Mouse (Mus musculus) heart, embryonic 14.5 days (tissue): ENCODE measurements around the gene Rad51b. TPM values are rescaled to one million over a fixed set of nuclear protein-coding genes. Genes with fewer than 3 reads are reported as not detected.

Experiments used
- ATAC-seq: fragments of 200-750 bp; cut with Nextera tagmentation; 2 replicates; pipeline ENCODE4 v1.8.0; 2017; ENCODE audit warnings: low read depth, moderate TSS enrichment; ENCODE audit not compliant: insufficient number of reproducible peaks, insufficient read depth, low FRiP score
- H3K27ac ChIP-seq, 2 experiments: fragments of 200-500 bp in 1 of 2; fragments of 300-500 bp in 1 of 2; sonication (generic) in 1 of 2; replicated peaks in 1 of 2; 2 replicates each; pipeline ENCODE4 v1.5.1; 2012 to 2014; ENCODE audit warnings: low read depth in 2 of 2, low read length in 2 of 2, control low read depth in 1 of 2, mild to moderate bottlenecking in 1 of 2, mixed read lengths in 1 of 2; ENCODE audit not compliant: control insufficient read depth in 1 of 2, insufficient read depth in 1 of 2
- H3K27me3 ChIP-seq: fragments of 300-500 bp; sonication (generic); 2 replicates; pipeline ENCODE4 v1.6.1; 2014; ENCODE audit warnings: mild to moderate bottlenecking, low read length, control low read depth; ENCODE audit not compliant: control insufficient read depth, insufficient read depth
- H3K36me3 ChIP-seq: fragments of 300-500 bp; sonication (generic); 2 replicates; pipeline ENCODE4 v1.6.1; 2014; ENCODE audit warnings: mild to moderate bottlenecking, control low read depth, low read length, mixed read lengths; ENCODE audit not compliant: control insufficient read depth, insufficient read depth
- H3K4me1 ChIP-seq, 2 experiments: fragments of 200-500 bp in 1 of 2; fragments of 300-500 bp in 1 of 2; sonication (generic) in 1 of 2; 2 replicates each; pipeline ENCODE4 v1.6.1; 2012 to 2014; ENCODE audit warnings: low read length in 2 of 2, control low read depth in 1 of 2, mixed read lengths in 1 of 2; ENCODE audit not compliant: control insufficient read depth in 2 of 2, insufficient read depth in 2 of 2
- H3K4me2 ChIP-seq: fragments of 300-500 bp; sonication (generic); 2 replicates; pipeline ENCODE4 v1.6.1; 2014; ENCODE audit warnings: mild to moderate bottlenecking, low read length
- H3K4me3 ChIP-seq, 2 experiments: fragments of 200-500 bp in 1 of 2; fragments of 300-500 bp in 1 of 2; sonication (generic) in 1 of 2; 2 replicates each; pipeline ENCODE4 v1.5.1; 2012 to 2014; ENCODE audit warnings: low read length in 2 of 2, mild to moderate bottlenecking in 2 of 2, control low read depth in 1 of 2, low read depth in 1 of 2, moderate library complexity in 1 of 2; ENCODE audit not compliant: control insufficient read depth in 1 of 2, insufficient read depth in 1 of 2
- H3K9ac ChIP-seq: fragments of 300-500 bp; sonication (generic); 2 replicates; pipeline ENCODE4 v1.6.1; 2014; ENCODE audit warnings: mild to moderate bottlenecking, low read length
- H3K9me3 ChIP-seq: fragments of 300-500 bp; sonication (generic); 2 replicates; pipeline ENCODE4 v1.6.1; 2016; ENCODE audit warnings: low read length, control low read depth; ENCODE audit not compliant: control insufficient read depth
- WGBS: fragments of 180-500 bp; shearing (Covaris S2); extraction: QIAGEN DNeasy Blood & Tissue Kit; methylation state at CpG from one replicate; pipeline ENCODE4 v1.1.7; 2014; 5-methylcytosine and 5-hydroxymethylcytosine counted together
- polyA plus RNA-seq: library from polyadenylated mRNA; unstranded; fragments of >200 nt; fragmentation: Nextera tagmentation; extraction: Ambion mirVana; gene quantifications from 2 replicates; pipeline ENCODE4 v1.2.1, GENCODE M21; 2014

The Rad51b gene
- polyA plus RNA-seq, 1 experiment from 2014 or later, result 4.2 TPM

- H3K27ac ChIP-seq, result peak overlapping the region in 1 of 2 experiments; percentile 64; a peak in 2 of 4 replicates
These were observed 55.1 kb downstream of the Rad51b start for GRCm38 (mm10) chr12:79352086-79352741.

GRCm38 (mm10) chr12:79352742-79353114, 55.6 kb downstream of the Rad51b start:
- no peak overlapping the region for H3K4me3 ChIP-seq
- no peak for ATAC-seq
- H3K27me3 ChIP-seq, result no peaks in the 10 kb centered on the region
- peaks cover 12 to 33% of the 10 kb centered on the region in 2 experiments for H3K4me1 ChIP-seq
- H3K9me3 ChIP-seq, result no peaks in the 10 kb centered on the region
- H3K27ac ChIP-seq, result peak overlapping the region; percentile 34 to 64
- 5% methylated on average over 3 of the region's 3 CpGs for WGBS
- peak overlapping the region; percentile 42; the same call in 1 of the 2 replicates for H3K9ac ChIP-seq
- H3K36me3 ChIP-seq, result no peaks in the 10 kb centered on the region
- peak overlapping the region; percentile 24 for H3K4me2 ChIP-seq

More at GRCm38 (mm10) chr12:79352086-79352741, 55.1 kb downstream of the Rad51b start:
- Histone ChIP-seq H3K4me2 (peak overlapping the region; percentile 24; the same call in 1 of the 2 replicates), H3K9ac (no peak overlapping the region), H3K4me1 (peaks cover 12 to 33% of the 10 kb centered on the region in 2 experiments), H3K9me3 (no peaks in the 10 kb centered on the region), H3K36me3 (no peaks in the 10 kb centered on the region), H3K27me3 (no peaks in the 10 kb centered on the region), H3K4me3 (no peak overlapping the region)
- no peak for ATAC-seq
- WGBS, result 12% methylated on average over 3 of the region's 3 CpGs

GRCm38 (mm10) chr12:79353356-79353755, 56.3 kb downstream of the Rad51b start:
- Histone ChIP-seq H3K4me2 (0 out of 2 replicates have a peak overlapping the region, but pooled peaks have one; percentile 24), H3K27me3 (no peaks in the 10 kb centered on the region), H3K9me3 (no peaks in the 10 kb centered on the region), H3K9ac (0 out of 2 replicates have a peak overlapping the region, but pooled peaks have one; percentile 21), H3K36me3 (no peaks in the 10 kb centered on the region), H3K27ac (peak overlapping the region in 1 of 2 experiments; percentile 64; a peak in 3 of 4 replicates), H3K4me1 (peaks cover 12 to 29% of the 10 kb centered on the region in 2 experiments), H3K4me3 (no peak overlapping the region)
- 40% methylated on average over 5 of the region's 5 CpGs for WGBS
- no peak for ATAC-seq

GRCm38 (mm10) chr12:79354621-79355020, 57.5 kb downstream of the Rad51b start:
- H3K9me3 ChIP-seq, result 0 out of 2 replicates have a peak, but pooled peaks cover 3% of the 10 kb centered on the region
- no peaks in the 10 kb centered on the region for H3K36me3 ChIP-seq
- no peak overlapping the region for H3K4me3 ChIP-seq
- peaks cover 12 to 29% of the 10 kb centered on the region in 2 experiments for H3K4me1 ChIP-seq
- WGBS, result 54% methylated on average over 7 of the region's 7 CpGs
- no peak overlapping the region for H3K9ac ChIP-seq
- peak; percentile 75 for ATAC-seq
- no peak overlapping the region for H3K4me2 ChIP-seq
- no peaks in the 10 kb centered on the region for H3K27me3 ChIP-seq
- peak overlapping the region; percentile 29 to 37; a peak in 3 of 4 replicates for H3K27ac ChIP-seq

GRCm38 (mm10) chr12:79356138-79356537, 59.1 kb downstream of the Rad51b start:
- no peak for ATAC-seq
- H3K9ac ChIP-seq, result no peak overlapping the region
- H3K36me3 ChIP-seq, result no peaks in the 10 kb centered on the region
- H3K27me3 ChIP-seq, result no peaks in the 10 kb centered on the region
- WGBS, result 82% methylated on average over 4 of the region's 4 CpGs
- no peak overlapping the region for H3K4me2 ChIP-seq
- no peak overlapping the region for H3K27ac ChIP-seq
- peaks cover 12 to 29% of the 10 kb centered on the region in 2 experiments for H3K4me1 ChIP-seq
- H3K9me3 ChIP-seq, result 0 out of 2 replicates have a peak, but pooled peaks cover 5% of the 10 kb centered on the region
- H3K4me3 ChIP-seq, result no peak overlapping the region

GRCm38 (mm10) chr12:79357631-79358030, 60.5 kb downstream of the Rad51b start:
- Histone ChIP-seq H3K36me3 (no peaks in the 10 kb centered on the region), H3K4me3 (no peak overlapping the region), H3K27ac (no peak overlapping the region), H3K4me1 (peaks cover 7 to 19% of the 10 kb centered on the region in 2 experiments), H3K9ac (no peak overlapping the region), H3K4me2 (no peak overlapping the region), H3K27me3 (no peaks in the 10 kb centered on the region), H3K9me3 (0 out of 2 replicates have a peak, but pooled peaks cover 5% of the 10 kb centered on the region)
- no peak for ATAC-seq
- 87% methylated on average over 5 of the region's 5 CpGs for WGBS

- WGBS, result 20% methylated on average over 10 of the region's 10 CpGs
- Histone ChIP-seq H3K4me2 (no peak overlapping the region), H3K27me3 (no peaks in the 10 kb centered on the region), H3K4me1 (peaks cover 2 to 8% of the 10 kb centered on the region in 2 experiments; a peak in 3 of 4 replicates), H3K9ac (no peak overlapping the region), H3K4me3 (no peak overlapping the region), H3K9me3 (peaks cover 5% of the 10 kb centered on the region; the same call in 1 of the 2 replicates), H3K27ac (no peak overlapping the region), H3K36me3 (no peaks in the 10 kb centered on the region)
- ATAC-seq, result peak; percentile 66; the same call in 1 of the 2 replicates
These were observed 61.6 kb downstream of the Rad51b start for GRCm38 (mm10) chr12:79358613-79359218.
